ENCODE assay signal across 9 mouse cellular contexts in the genomic region with DNA sequence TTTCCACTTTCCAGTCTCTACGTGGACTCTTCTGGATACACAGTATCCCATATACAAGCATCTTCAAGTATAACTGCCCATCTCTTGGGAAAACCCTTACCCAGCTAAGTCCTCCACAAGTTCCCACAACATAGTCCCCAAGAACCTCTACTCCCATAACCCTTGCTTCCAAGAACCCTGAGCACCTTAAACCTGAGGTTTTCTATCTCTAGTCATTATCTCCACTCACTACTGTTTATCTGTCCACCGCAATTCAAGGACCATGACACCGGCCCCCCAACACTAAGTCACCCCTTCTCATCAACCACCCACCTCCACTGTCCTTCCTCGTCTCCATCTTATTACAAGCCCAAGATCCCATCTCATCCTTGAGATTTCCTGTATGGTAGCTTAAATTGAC. TPM values are rescaled to one million over a fixed set of nuclear protein-coding genes. Genes with fewer than 3 reads are reported as not detected.
A peak's percentile ranks its signal among the peaks of the same experiment; 100 is the strongest.
DNase-seq lines count a peak whose midpoint lies in the region; ATAC-seq and TF ChIP-seq lines count a peak whose summit lies in the region.
"Had no signal": no experiment of that assay in that cellular context is flagged by ENCODE, and none has a peak within 500 bp of the region (broad histone marks: within the 10 kb centered on the region; RNA-seq: fewer than 3 reads in every experiment).

No protein-coding gene starts in this region.

- TF ChIP-seq RAD21 in MEL (IDR thresholded peaks at IDR 0.05; ENCODE audit: low read depth, low read length): no peak

- no peak for TF ChIP-seq EP300 in MEL (IDR thresholded peaks at IDR 0.05; ENCODE audit: low read depth in 1 of 2, low read length in 2 of 2)
- no peak for TF ChIP-seq EP300 in heart, postnatal 0 days (IDR thresholded peaks at IDR 0.05; ENCODE audit: low read depth)

- no peak for TF ChIP-seq CTCF in MEL (IDR thresholded peaks at IDR 0.05 in 2 of 3, conservative IDR thresholded peaks at IDR 0.05 in 1 of 3; ENCODE audit: control insufficient read depth in 1 of 3, insufficient read depth in 1 of 3, low read depth in 2 of 3, low read length in 3 of 3, poor library complexity in 1 of 3, severe bottlenecking in 1 of 3)
- TF ChIP-seq CTCF in heart, postnatal 0 days (IDR thresholded peaks at IDR 0.05; ENCODE audit: low read depth): no peak

- ATAC-seq in heart, embryonic 14.5 days (ENCODE audit: insufficient number of reproducible peaks, insufficient read depth, low FRiP score, low read depth): no peak
- no peak for ATAC-seq in heart, postnatal 0 days (ENCODE audit: insufficient read depth, low read depth)

- no peak for TF ChIP-seq POLR2A in MEL (IDR thresholded peaks at IDR 0.05; ENCODE audit: control insufficient read depth in 1 of 2, insufficient read depth in 1 of 2, low read depth in 1 of 2, low read length in 2 of 2, poor library complexity in 1 of 2)

- peak overlapping the region; percentile 85 to 92 for H3K4me3 ChIP-seq in heart, embryonic 14.5 days (ENCODE audit: control insufficient read depth in 1 of 2, insufficient read depth in 1 of 2, low read depth in 1 of 2, low read length in 2 of 2)
- H3K4me3 ChIP-seq in MEL (ENCODE audit: control insufficient read depth in 1 of 2, insufficient read depth in 1 of 2, low read depth in 2 of 2, low read length in 2 of 2): peak overlapping the region; percentile 95 to 97
- peak overlapping the region; percentile 92 for H3K4me3 ChIP-seq in heart, postnatal 0 days (ENCODE audit: low read depth, low read length)
- peak overlapping the region; percentile 77 for H3K4me3 ChIP-seq in midbrain, embryonic 10.5 days

- intact Hi-C loops in heart, postnatal 14 days (cut with DNase I): no loop called here

- H3K9ac ChIP-seq in heart, embryonic 14.5 days (ENCODE audit: low read length): peak overlapping the region; percentile 97
- H3K9ac ChIP-seq in MEL (ENCODE audit: control insufficient read depth, low read depth, low read length, poor library complexity, severe bottlenecking): peak overlapping the region; percentile 98
- H3K9ac ChIP-seq in heart, postnatal 0 days (replicated peaks; ENCODE audit: low read depth, low read length): peak overlapping the region; percentile 98

- peaks cover 25% of the 10 kb centered on the region for H3K79me2 ChIP-seq in MEL (ENCODE audit: control insufficient read depth, insufficient read depth, low read length, poor library complexity)

- peak overlapping the region; percentile 83 to 98 for H3K27ac ChIP-seq in heart, embryonic 14.5 days (replicated peaks in 1 of 2; ENCODE audit: control insufficient read depth in 1 of 2, insufficient read depth in 1 of 2, low read depth in 2 of 2, low read length in 2 of 2)
- peak overlapping the region; percentile 71 for H3K27ac ChIP-seq in MEL (ENCODE audit: control insufficient read depth, low read depth, low read length)
- peak overlapping the region; percentile 100 for H3K27ac ChIP-seq in heart, postnatal 0 days (ENCODE audit: low read depth)
- peak overlapping the region; percentile 99 for H3K27ac ChIP-seq in midbrain, embryonic 10.5 days (replicated peaks)

- no peaks in the 10 kb centered on the region for H3K9me3 ChIP-seq in heart, embryonic 14.5 days (ENCODE audit: control insufficient read depth, low read length)
- H3K9me3 ChIP-seq in MEL (replicated peaks; ENCODE audit: insufficient read depth, low read length): no peaks in the 10 kb centered on the region
- H3K9me3 ChIP-seq in heart, postnatal 0 days (replicated peaks; ENCODE audit: control insufficient read depth, low read length): no peaks in the 10 kb centered on the region
- no peaks in the 10 kb centered on the region for H3K9me3 ChIP-seq in midbrain, embryonic 10.5 days (replicated peaks)

- peak overlapping the region; percentile 83 for H3K4me2 ChIP-seq in heart, embryonic 14.5 days (ENCODE audit: low read length)
- peak overlapping the region; percentile 87 for H3K4me2 ChIP-seq in heart, postnatal 0 days (ENCODE audit: low read depth, low read length)

- peaks cover 11 to 35% of the 10 kb centered on the region in 2 experiments for H3K4me1 ChIP-seq in heart, embryonic 14.5 days (ENCODE audit: control insufficient read depth in 2 of 2, insufficient read depth in 2 of 2, low read length in 2 of 2)
- H3K4me1 ChIP-seq in MEL (ENCODE audit: control insufficient read depth in 1 of 2, insufficient read depth in 2 of 2, low read length in 2 of 2): peaks cover 5 to 30% of the 10 kb centered on the region in 2 experiments; a peak in 3 of 4 replicates
- H3K4me1 ChIP-seq in heart, postnatal 0 days (ENCODE audit: control insufficient read depth, insufficient read depth): peaks cover 32% of the 10 kb centered on the region
- H3K4me1 ChIP-seq in midbrain, embryonic 10.5 days: peaks cover 71% of the 10 kb centered on the region

- H3K27me3 ChIP-seq in heart, embryonic 14.5 days (ENCODE audit: control insufficient read depth, insufficient read depth, low read length): no peaks in the 10 kb centered on the region
- no peaks in the 10 kb centered on the region for H3K27me3 ChIP-seq in MEL (ENCODE audit: control insufficient read depth in 1 of 2, insufficient read depth in 2 of 2, low read length in 2 of 2)
- no peaks in the 10 kb centered on the region; the same call in 1 of the 2 replicates for H3K27me3 ChIP-seq in heart, postnatal 0 days (ENCODE audit: control insufficient read depth, insufficient read depth, low read length)
- H3K27me3 ChIP-seq in midbrain, embryonic 10.5 days (ENCODE audit: low read depth, poor library complexity, severe bottlenecking): peaks cover 16% of the 10 kb centered on the region
- H3K27me3 ChIP-seq: Patski had no signal

- no peak for DNase-seq in heart, postnatal 14 days
- DNase-seq in MEL (ENCODE audit: low read depth, low spot score): peak; percentile 41
- no peak for DNase-seq in heart, postnatal 0 days (ENCODE audit: low spot score)
- DNase-seq in midbrain, embryonic 10.5 days (ENCODE audit: low spot score): no peak
- no peak for DNase-seq in gastrocnemius, postnatal 4 days (ENCODE audit: low spot score in 2 of 2)
- no peak for DNase-seq in urinary bladder, postnatal 36 days (ENCODE audit: low spot score in 2 of 2)
- DNase-seq in left cerebral cortex, adult 11 months (ENCODE audit: low spot score): no peak

- peaks cover 35% of the 10 kb centered on the region for H3K36me3 ChIP-seq in heart, embryonic 14.5 days (ENCODE audit: control insufficient read depth, insufficient read depth, low read length)
- H3K36me3 ChIP-seq in MEL (ENCODE audit: control insufficient read depth in 1 of 2, insufficient read depth in 2 of 2, low read length in 2 of 2): peaks cover 0 to 14% of the 10 kb centered on the region in 2 experiments; a peak in 2 of 4 replicates
- H3K36me3 ChIP-seq in heart, postnatal 0 days (replicated peaks; ENCODE audit: control insufficient read depth, insufficient read depth, low read length): peaks cover 21% of the 10 kb centered on the region
- H3K36me3 ChIP-seq in midbrain, embryonic 10.5 days: peaks cover 37% of the 10 kb centered on the region

- WGBS in heart, embryonic 14.5 days: 30% methylated on average over 4 of the region's 4 CpGs
- WGBS in heart, postnatal 0 days: 17% methylated on average over 4 of the region's 4 CpGs
- WGBS in midbrain, embryonic 10.5 days: 54% methylated on average over 4 of the region's 4 CpGs

RNA-seq across cellular contexts. Expression of gene Ube2m, which starts 1.3 kb away (rescaled TPM):
- 151 and 180 TPM in 2 replicates for polyA plus RNA-seq in heart, embryonic 14.5 days (2014; fragmentation: Nextera tagmentation; extraction: Ambion mirVana)
- 100 to 1,000 TPM; 179 TPM for total RNA-seq in heart, postnatal 14 days (2021)
- 134 and 148 TPM in 2 replicates for total RNA-seq in MEL (2012; rRNA removed)
- 100 to 1,000 TPM in 1 of 2 experiments, not detected in 1; 336 TPM for polyA plus RNA-seq in MEL (2012; ENCODE audit: insufficient read depth in 1 of 2, insufficient read length in 2 of 2, low read depth in 1 of 2, low replicate concordance in 2 of 2, missing spikeins in 1 of 2)
- 290 and 312 TPM in 2 replicates for total RNA-seq in heart, postnatal 0 days (2014; rRNA removed; ENCODE audit: low replicate concordance)
- polyA plus RNA-seq in heart, postnatal 0 days (2015; fragmentation: Nextera tagmentation; extraction: Ambion mirVana): 116 and 127 TPM in 2 replicates
- 84.5 and 103 TPM in 2 replicates for polyA plus RNA-seq in midbrain, embryonic 10.5 days (2016; fragmentation: Nextera tagmentation; extraction: Ambion mirVana)
- total RNA-seq in gastrocnemius, postnatal 4 days (2021): 100 to 1,000 TPM; 163 to 175 TPM

RNA-seq across cellular contexts. Expression of gene Chmp2a, which starts 2.2 kb away (rescaled TPM):
- 153 and 165 TPM in 2 replicates for polyA plus RNA-seq in heart, embryonic 14.5 days (2014; fragmentation: Nextera tagmentation; extraction: Ambion mirVana)
- total RNA-seq in heart, postnatal 14 days (2021): 100 to 1,000 TPM; 129 to 130 TPM
- 94.9 and 100 TPM in 2 replicates for total RNA-seq in MEL (2012; rRNA removed)
- 100 to 1,000 TPM in 1 of 2 experiments, not detected in 1; 180 TPM for polyA plus RNA-seq in MEL (2012; ENCODE audit: insufficient read depth in 1 of 2, insufficient read length in 2 of 2, low read depth in 1 of 2, low replicate concordance in 2 of 2, missing spikeins in 1 of 2)
- 48.2 and 72.1 TPM in 2 replicates for total RNA-seq in heart, postnatal 0 days (2014; rRNA removed; ENCODE audit: low replicate concordance)
- 181 and 183 TPM in 2 replicates for polyA plus RNA-seq in heart, postnatal 0 days (2015; fragmentation: Nextera tagmentation; extraction: Ambion mirVana)
- polyA plus RNA-seq in midbrain, embryonic 10.5 days (2016; fragmentation: Nextera tagmentation; extraction: Ambion mirVana): 113 and 133 TPM in 2 replicates
- total RNA-seq in gastrocnemius, postnatal 4 days (2021): 100 to 1,000 TPM; 135 to 143 TPM

RNA-seq across cellular contexts. Expression of gene Mzf1, which starts 17.8 kb away (rescaled TPM):
- polyA plus RNA-seq in heart, embryonic 14.5 days (2014; fragmentation: Nextera tagmentation; extraction: Ambion mirVana): 1.4 and 1.8 TPM in 2 replicates
- 1 to 10 TPM in 1 of 2 experiments, under 1 TPM in 1; 0.73 to 1.0 TPM for total RNA-seq in heart, postnatal 14 days (2021)
- 0.77 and 0.85 TPM in 2 replicates for total RNA-seq in MEL (2012; rRNA removed)
- 1 to 10 TPM in 1 of 2 experiments, not detected in 1; 2.4 TPM for polyA plus RNA-seq in MEL (2012; ENCODE audit: insufficient read depth in 1 of 2, insufficient read length in 2 of 2, low read depth in 1 of 2, low replicate concordance in 2 of 2, missing spikeins in 1 of 2)
- total RNA-seq in heart, postnatal 0 days (2014; rRNA removed; ENCODE audit: low replicate concordance): 2.7 and 8.4 TPM in 2 replicates
- polyA plus RNA-seq in heart, postnatal 0 days (2015; fragmentation: Nextera tagmentation; extraction: Ambion mirVana): 0.70 and 0.83 TPM in 2 replicates
- polyA plus RNA-seq in midbrain, embryonic 10.5 days (2016; fragmentation: Nextera tagmentation; extraction: Ambion mirVana): 3.3 and 4.5 TPM in 2 replicates
- 1 to 10 TPM; 1.6 to 1.8 TPM for total RNA-seq in gastrocnemius, postnatal 4 days (2021)

RNA-seq across cellular contexts. Expression of gene Zbtb45, which starts 27.0 kb away (rescaled TPM):
- polyA plus RNA-seq in heart, embryonic 14.5 days (2014; fragmentation: Nextera tagmentation; extraction: Ambion mirVana): 12.8 and 17.2 TPM in 2 replicates
- total RNA-seq in heart, postnatal 14 days (2021): 1 to 10 TPM; 8.4 to 9.2 TPM
- 15.8 and 16.8 TPM in 2 replicates for total RNA-seq in MEL (2012; rRNA removed)
- 10 to 100 TPM in 1 of 2 experiments, not detected in 1; 36.3 TPM for polyA plus RNA-seq in MEL (2012; ENCODE audit: insufficient read depth in 1 of 2, insufficient read length in 2 of 2, low read depth in 1 of 2, low replicate concordance in 2 of 2, missing spikeins in 1 of 2)
- 16.9 and 29.2 TPM in 2 replicates for total RNA-seq in heart, postnatal 0 days (2014; rRNA removed; ENCODE audit: low replicate concordance)
- 9.5 and 10.5 TPM in 2 replicates for polyA plus RNA-seq in heart, postnatal 0 days (2015; fragmentation: Nextera tagmentation; extraction: Ambion mirVana)
- polyA plus RNA-seq in midbrain, embryonic 10.5 days (2016; fragmentation: Nextera tagmentation; extraction: Ambion mirVana): 32.7 and 36.4 TPM in 2 replicates
- 10 to 100 TPM; 10.4 to 13.5 TPM for total RNA-seq in gastrocnemius, postnatal 4 days (2021)

RNA-seq across cellular contexts. Expression of gene Trim28, which starts 37.9 kb away (rescaled TPM):
- 210 and 224 TPM in 2 replicates for polyA plus RNA-seq in heart, embryonic 14.5 days (2014; fragmentation: Nextera tagmentation; extraction: Ambion mirVana)
- total RNA-seq in heart, postnatal 14 days (2021): 100 to 1,000 TPM; 115 TPM
- 605 and 702 TPM in 2 replicates for total RNA-seq in MEL (2012; rRNA removed)
- 1,000 to 10,000 TPM in 1 of 2 experiments, 100 to 1,000 TPM in 1; 104 to 1,160 TPM for polyA plus RNA-seq in MEL (2012; ENCODE audit: insufficient read depth in 1 of 2, insufficient read length in 2 of 2, low read depth in 1 of 2, low replicate concordance in 2 of 2, missing spikeins in 1 of 2)
- total RNA-seq in heart, postnatal 0 days (2014; rRNA removed; ENCODE audit: low replicate concordance): 279 and 309 TPM in 2 replicates
- 67.8 and 69.9 TPM in 2 replicates for polyA plus RNA-seq in heart, postnatal 0 days (2015; fragmentation: Nextera tagmentation; extraction: Ambion mirVana)
- polyA plus RNA-seq in midbrain, embryonic 10.5 days (2016; fragmentation: Nextera tagmentation; extraction: Ambion mirVana): 349 and 398 TPM in 2 replicates
- 100 to 1,000 TPM; 232 to 252 TPM for total RNA-seq in gastrocnemius, postnatal 4 days (2021)
